Mouse (Mus musculus) olfactory bulb, adult 2 months (tissue): Measurements from ENCODE around the gene Nthl1.
A peak's percentile ranks its signal among the peaks of the same experiment; 100 is the strongest.

ENCODE experiments used
- CTCF ChIP-seq: fragments of 200-500 bp; IDR thresholded peaks from 2 replicates; pipeline ENCODE4 v1.5.1; 2012; ENCODE audit warnings: low read depth, mild to moderate bottlenecking, low read length, moderate library complexity; ENCODE audit not compliant: insufficient read depth
- POLR2A ChIP-seq: fragments of 200-500 bp; IDR thresholded peaks from 2 replicates; pipeline ENCODE4 v1.6.1; 2012; ENCODE audit warnings: mild to moderate bottlenecking, low read depth, low read length, moderate library complexity; ENCODE audit not compliant: insufficient read depth

DNA sequence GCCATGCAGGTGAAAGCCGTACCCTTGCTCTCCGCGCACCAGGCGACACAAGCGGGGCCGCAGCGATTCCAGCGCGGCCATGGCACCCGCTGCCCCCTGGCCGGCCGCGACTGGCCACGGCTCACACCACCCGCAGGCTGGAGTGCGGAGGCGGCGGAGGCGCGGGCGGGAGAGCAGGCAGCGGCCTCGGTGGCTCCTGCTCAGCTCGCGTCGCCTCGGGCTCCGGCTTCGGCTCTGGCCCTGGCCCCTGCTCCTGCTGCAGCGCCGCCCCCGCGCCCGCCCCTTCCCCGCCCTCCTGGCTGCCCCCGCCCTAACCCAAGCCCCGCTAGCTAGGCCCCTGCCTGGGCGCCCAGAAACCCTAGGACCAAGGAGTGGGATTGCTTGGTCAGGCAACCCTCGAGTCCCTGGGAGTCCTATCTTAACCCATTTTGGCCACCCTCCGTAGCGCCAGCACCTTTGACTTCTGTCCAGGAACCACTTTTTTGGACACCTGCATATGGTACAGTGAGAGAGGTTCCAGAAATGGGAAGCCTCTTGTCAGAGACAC is 17.7 kb downstream of the Nthl1 start, which contains the start of gene Slc9a3r2:
- no peak for TF ChIP-seq CTCF
- TF ChIP-seq POLR2A, result peak; percentile 28; the same call in 1 of the 2 replicates
